Mouse (Mus musculus): ENCODE results near the gene Gab1.

DNA sequence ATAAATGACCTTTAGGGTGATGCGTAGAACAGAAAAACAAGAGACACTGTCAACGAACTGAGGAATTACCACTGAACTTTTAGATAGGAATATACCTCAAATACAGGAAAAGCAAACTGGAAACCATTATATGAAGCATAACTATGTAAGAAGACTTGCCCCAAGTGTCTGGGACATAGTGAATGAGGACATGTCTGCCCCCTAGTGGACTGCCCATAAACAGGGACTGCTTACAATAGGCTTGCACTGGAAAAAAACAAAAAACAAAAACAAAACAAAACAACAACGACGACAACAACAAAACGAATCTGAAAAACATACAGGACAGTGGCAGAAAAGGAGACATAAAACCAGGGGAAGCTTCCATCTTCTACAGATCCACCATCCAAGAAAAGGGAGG, 66.9 kb downstream of the Gab1 start:
- TF ChIP-seq CTCF (conservative IDR thresholded peaks at IDR 0.05; ENCODE audit: low read length) = peak; percentile 81
- TF ChIP-seq NANOG (IDR thresholded peaks at IDR 0.05; ENCODE audit: borderline replicate concordance, low read length) = no peak

Measured in E14TG2a.4 (cell line).